Mouse (Mus musculus): Measurements from ENCODE around the gene Ebf1.

DNA sequence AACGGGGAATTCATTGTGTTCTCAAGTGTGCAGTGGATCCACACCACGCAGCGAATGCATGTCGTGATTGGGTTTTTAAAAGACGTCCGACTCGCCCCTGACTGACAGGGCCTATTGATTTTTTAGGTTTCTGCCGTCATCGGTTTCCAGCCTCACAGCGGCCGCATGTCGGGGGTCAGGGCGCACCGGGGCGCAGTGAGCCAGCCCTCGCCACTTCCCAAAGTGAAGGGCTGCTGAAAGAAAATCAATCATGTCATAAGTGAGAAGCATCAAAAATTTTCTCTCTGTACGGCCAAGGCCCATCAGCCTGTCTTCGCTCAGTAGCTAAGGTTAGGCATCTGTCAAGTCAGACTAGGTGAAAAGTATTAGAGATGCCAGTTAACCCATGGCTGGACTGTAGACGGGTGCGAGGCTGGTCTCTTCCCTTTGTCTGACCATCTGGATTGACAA is 124.0 kb downstream of the Ebf1 start:
- TF ChIP-seq POLR2A (IDR thresholded peaks at IDR 0.05; ENCODE audit: insufficient read length, low read depth) (no peak), E2F4 (IDR thresholded peaks at IDR 0.05; ENCODE audit: insufficient read depth) (no peak), SRF (IDR thresholded peaks at IDR 0.05; ENCODE audit: control insufficient read depth, insufficient read length, low read depth) (no peak), USF1 (IDR thresholded peaks at IDR 0.05; ENCODE audit: low read depth) (no peak), MYOG (IDR thresholded peaks at IDR 0.05; ENCODE audit: control insufficient read depth in 1 of 3, insufficient read depth in 1 of 3, insufficient read length in 2 of 3, low read depth in 2 of 3) (no peak), TCF3 (IDR thresholded peaks at IDR 0.05; ENCODE audit: insufficient read length, low read depth) (no peak), TCF12 (IDR thresholded peaks at IDR 0.05; ENCODE audit: insufficient read depth, poor library complexity, severe bottlenecking) (no peak), MAX (IDR thresholded peaks at IDR 0.05; ENCODE audit: low read depth) (no peak), CEBPB (IDR thresholded peaks at IDR 0.05; ENCODE audit: insufficient read depth, poor library complexity, severe bottlenecking) (no peak)

Measured in myocyte (in vitro differentiated cells).